Mouse (Mus musculus) heart, adult 18-20 months (tissue): ENCODE results near the gene Vps11. TPM values are rescaled to one million over a fixed set of nuclear protein-coding genes. Genes with fewer than 3 reads are reported as not detected.
"Not testable (repeated sequence)": the region's sequence is repeated elsewhere in the genome, so short reads cannot be mapped to it uniquely, and the experiment has no call there.

Experiments used
- DNase-seq, 2 experiments: peaks; one replicate each; pipeline ENCODE4 v3.0.0; 2021 to 2022; ENCODE audit warnings: mixed read lengths in 1 of 2
- long read RNA-seq, 2 experiments: library from polyadenylated mRNA; stranded (forward); transcript quantifications; one replicate each; pipeline ENCODE4 v2.0.0; 2021
- total RNA-seq, 2 experiments: library from RNA; stranded (reverse); gene quantifications; 2 replicates each; pipeline ENCODE4 v1.2.3; 2021

The Vps11 gene
- 10 to 100 TPM; 14.4 to 18.3 TPM for total RNA-seq
- long read RNA-seq, experiment 1, transcript Vps11-201 (16 exons, 3,536 nt): major isoform, 31 of 36 reads
- long read RNA-seq, experiment 1, partial matches to known transcripts: 2 of 36 reads
- long read RNA-seq, experiment 1, other reads (novel, unspliced or antisense): 3 of 36 reads
- long read RNA-seq, experiment 2, transcript Vps11-201 (16 exons, 3,536 nt): major isoform, 14 of 15 reads
- long read RNA-seq, experiment 2, partial matches to known transcripts: 1 of 15 reads
- long read RNA-seq, experiment 2, other reads (novel, unspliced or antisense): 0 of 15 reads

DNA sequence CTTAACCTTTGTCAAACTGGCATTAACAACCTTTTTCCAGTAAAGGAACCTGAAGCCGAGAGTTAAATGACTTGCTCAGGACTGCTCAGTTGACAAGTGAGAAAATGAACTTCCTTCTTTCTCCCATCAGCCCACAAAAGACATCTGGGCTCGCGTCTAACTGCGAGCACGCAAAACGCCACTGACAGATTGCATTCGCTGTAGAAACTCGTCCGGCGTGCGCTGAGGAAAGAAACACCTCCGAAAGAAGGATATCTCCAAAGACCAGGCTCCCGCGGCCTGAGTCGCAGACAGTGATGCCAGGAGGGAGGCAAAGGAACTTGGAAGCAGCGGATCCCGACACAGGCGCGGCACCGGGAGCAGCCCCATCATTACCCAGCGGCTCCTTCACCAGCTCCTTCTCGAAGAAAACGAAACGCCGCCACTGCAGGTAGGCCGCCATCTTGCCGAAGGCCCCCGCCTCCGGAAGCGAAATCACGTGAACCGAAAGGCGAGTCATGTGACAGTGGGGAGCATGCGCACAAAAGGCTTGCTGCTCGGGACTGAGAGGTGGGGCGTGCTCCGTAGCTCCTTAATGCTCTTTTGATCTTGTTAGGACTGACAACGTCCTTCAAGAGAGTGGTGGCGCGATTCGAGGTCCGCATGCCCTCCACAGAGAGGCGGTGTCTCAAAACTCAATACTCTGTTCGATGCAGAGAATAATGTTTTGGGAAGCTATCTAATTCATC is at the start of gene Vps11:
Vps11 (minus strand) TSS at position 481 of the 728 bp plus-strand sequence.
- peak; percentile 95 to 96 for DNase-seq

DNA sequence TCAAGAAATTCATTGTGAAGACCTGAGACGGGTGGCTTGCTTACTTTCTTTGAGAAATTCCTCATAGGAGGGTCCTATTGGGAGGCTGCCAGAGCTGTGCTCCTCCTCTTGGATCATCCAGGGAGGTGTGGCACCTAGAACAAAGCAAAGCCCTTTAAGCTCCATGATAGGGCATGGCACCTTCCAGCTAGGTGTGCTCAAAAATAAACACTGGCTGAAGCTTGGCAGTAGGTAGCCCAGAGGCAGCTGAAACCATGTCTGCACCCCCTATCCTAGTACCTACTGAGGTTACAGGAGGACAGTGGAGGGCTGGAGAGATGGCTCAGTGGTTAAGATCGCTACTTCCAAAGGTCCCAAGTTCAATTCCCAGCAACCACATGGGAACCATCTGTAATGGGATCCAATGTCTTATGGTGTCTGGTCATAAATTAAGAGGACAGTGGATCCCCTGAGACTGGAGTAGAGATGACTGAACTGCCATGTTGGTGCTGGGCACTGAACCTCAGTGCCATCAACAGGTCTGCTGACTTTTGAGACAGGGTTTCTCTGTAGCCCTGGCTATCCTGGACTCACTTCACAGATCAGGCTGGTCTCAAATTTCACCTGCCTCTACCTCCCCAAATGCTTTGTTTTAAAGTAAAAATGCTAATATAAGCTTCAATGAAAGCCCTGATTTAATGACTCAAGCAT is 49.3 kb upstream of the Vps11 start:
- DNase-seq: no peak

DNA sequence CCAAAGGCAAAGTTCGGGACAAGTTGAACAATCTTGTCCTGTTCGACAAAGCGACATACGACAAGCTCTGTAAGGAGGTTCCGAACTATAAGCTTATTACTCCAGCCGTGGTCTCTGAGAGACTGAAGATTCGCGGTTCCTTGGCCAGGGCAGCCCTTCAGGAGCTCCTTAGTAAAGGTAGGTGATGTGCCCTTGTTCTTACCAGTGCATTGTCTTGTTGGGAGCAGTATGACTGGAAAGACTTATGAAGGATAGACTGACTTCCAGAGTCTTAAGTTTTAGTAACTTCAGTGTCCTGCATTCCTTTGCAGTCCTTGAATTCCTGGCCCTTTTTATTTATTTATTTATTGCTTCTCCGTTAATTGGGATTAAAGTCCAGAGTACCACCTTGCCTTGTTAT is 47.2 kb upstream of the Vps11 start:
- DNase-seq: not testable (repeated sequence)

DNA sequence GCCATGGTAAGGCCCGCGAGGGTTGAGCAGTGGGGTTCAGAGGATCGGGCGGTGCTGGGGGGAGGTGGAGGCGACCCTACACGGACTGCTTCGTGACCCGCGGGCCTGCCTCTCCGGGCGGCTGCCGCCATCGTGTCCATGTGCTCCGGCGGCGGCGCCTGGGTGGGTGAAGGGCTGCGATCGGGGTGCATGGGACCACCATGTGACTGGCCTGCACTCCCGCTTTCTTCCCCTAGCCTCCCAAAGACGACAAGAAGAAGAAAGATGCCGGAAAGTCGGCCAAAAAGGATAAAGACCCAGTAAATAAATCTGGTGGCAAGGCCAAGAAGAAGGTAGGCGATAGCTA is 46.3 kb upstream of the Vps11 start:
- DNase-seq: no peak

DNA sequence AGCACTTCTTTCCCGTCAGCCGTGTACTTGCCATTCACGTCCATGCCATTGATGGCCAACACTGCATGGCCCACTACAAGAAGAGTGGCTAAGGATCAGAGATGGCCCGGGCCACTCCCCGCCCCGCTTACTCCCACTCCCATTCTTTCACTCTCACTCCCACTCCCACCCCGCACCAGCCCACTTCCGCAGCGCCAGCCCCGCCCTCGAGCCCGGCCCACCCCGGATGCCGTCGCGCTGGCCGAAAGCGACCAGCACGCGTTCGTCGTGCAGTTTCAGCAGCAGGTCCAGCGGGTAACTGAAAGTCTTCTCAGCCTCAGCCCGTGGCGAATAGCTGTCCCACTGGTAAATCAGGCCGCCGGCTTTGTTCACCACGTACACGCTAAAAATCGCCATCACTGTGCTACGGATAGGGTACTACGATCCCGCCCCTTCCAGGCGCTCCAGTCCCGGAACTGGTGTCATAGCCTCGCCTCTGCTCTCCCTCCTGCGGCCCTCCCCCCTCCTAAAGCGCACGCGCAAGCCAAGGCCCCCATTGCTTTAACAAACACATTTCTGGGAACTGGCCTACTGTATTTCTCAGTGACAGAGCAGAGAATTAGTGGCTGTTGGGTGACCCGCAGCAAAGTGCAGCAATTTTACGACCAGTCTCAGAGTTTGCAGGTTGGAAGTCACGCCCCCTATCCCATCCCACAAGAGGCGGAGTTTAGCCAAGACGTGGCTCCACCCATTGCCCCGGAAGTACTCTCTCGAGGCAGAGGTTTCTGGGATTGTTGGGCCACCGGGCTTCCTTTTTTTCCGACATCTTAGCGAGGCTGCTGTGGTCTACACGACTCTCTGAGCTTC is 45.7 kb upstream of the Vps11 start, which contains the start of the genes Rps25 and Trappc4:
Rps25 (plus strand) TSS at position 234 of the 846 bp plus-strand sequence.
Trappc4 (minus strand) TSS at position 695 of the 846 bp plus-strand sequence.
- DNase-seq: peak; percentile 94 to 98

DNA sequence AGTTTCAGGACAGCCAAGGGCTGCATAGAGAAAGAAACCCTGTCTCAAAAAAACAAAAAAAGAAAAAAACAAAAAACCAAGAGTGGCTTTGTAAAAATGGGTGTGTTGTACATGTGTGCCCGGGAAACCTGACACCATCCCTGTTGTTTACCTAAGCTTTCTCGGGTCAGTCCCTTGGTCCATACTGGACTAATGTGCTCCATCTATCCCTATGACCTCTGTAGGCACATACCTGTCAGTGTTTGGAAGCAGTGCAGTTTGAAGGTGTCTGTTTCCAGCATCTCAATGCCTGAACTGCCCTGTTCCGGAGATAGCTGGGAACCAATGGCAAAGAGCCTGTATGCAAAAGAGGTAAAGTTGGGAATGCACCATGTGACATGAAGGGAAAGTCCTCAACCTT is 43.5 kb upstream of the Vps11 start:
- no peak for DNase-seq

DNA sequence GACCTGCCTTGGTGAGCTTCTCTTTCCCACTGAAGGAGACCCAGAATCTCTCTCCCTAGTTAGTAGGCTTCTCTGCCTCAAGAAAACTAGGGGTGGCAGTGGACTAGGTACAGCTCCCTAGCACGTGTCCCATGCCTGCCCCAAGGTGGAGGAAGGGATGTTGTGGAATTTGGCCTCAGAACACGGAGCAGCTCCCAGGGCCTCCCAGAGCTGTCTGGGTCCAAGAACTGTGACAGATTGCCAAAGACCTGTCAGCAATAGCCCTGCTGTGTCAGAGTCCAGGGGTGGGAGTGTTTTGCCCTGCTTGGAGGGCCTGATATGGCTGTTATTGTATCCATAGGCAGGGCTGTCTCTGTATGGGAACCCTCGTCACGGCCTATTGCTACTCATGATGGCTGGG is 39.6 kb upstream of the Vps11 start:
- DNase-seq: peak; percentile 65 to 81

DNA sequence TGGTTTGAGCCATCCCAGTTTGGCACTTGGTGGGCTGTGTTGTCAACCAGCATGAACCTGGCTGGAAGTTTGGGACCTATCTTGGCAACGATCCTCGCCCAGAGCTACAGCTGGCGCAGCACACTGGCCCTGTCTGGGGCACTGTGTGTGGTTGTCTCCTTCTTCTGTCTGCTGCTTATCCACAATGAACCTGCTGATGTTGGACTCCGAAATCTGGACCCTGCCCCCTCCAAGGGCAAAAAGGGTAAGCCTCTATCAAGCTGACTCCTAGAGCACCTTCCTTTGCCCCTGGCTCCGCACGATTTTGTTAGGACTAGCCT is 38.3 kb upstream of the Vps11 start:
- peak; percentile 40 to 48 for DNase-seq

DNA sequence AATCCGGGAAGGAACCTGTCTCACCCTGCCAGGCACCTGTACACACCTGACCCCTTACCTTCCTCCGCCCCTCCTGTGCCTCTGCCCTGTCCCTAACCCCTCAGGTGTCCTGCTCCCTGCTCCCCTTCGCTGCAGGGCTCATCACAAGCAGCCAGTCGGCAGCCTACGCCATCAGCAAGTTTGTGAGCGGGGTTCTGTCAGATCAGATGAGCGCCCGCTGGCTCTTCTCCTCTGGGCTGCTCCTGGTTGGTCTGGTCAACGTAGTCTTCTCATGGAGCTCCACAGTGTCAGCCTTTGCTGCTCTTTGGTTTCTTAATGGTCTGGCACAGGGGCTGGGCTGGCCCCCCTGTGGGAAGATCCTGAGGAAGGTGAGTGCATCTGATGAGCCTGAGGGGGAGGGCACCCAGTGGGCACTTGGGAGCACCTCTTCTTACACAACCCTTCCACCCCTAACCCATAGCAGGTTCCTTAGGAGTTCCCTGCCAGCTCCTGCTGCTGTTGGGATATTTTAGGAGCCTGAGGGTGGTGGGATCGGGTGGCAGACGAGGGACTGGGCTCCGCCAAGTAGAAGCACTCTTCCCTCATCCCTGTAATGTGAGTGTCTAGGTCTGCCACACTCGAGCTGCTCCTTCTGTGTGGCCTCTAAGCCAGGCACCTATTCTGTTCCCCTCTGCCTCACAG is 37.8 kb upstream of the Vps11 start:
- no peak for DNase-seq

DNA sequence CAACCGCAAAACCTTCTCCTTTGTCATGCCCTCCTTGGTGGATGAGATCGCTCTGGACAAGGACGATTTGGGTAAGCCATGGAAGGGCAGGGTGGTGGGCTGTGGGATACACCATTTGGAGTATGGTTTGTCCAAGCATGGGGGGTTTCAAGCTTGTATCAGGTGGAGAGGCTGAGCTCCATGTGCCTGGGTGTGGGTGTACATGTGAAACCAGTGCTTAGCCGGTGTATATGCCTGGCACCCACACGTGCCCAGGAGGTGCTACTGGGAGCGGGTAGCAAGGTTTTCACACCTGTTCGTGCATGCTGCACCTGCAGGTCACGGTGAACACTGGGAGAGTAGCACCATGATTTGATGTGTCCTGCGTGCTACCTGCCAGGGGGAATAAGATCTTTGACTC is 37.1 kb upstream of the Vps11 start:
- no peak for DNase-seq

DNA sequence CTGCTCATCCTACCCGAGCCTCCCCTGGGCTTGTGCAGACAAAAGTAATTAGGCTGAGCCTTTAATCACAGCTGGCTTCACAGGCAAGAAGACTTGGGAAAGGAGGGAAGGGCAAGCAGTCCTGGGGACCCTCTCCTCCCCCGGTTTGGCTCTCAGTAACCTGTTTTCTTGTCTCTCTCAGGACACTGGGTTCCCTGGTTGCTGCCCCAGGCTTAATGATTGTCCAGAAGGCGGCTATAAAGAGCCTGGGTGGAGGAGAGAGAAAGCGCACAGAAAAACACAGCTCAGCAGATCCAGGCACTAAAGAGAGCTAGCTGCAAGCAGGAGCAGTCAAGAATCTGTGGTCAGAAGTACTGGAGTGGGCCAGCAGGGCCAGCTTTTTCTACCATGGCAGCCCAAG is 36.6 kb upstream of the Vps11 start:
- DNase-seq: no peak

DNA sequence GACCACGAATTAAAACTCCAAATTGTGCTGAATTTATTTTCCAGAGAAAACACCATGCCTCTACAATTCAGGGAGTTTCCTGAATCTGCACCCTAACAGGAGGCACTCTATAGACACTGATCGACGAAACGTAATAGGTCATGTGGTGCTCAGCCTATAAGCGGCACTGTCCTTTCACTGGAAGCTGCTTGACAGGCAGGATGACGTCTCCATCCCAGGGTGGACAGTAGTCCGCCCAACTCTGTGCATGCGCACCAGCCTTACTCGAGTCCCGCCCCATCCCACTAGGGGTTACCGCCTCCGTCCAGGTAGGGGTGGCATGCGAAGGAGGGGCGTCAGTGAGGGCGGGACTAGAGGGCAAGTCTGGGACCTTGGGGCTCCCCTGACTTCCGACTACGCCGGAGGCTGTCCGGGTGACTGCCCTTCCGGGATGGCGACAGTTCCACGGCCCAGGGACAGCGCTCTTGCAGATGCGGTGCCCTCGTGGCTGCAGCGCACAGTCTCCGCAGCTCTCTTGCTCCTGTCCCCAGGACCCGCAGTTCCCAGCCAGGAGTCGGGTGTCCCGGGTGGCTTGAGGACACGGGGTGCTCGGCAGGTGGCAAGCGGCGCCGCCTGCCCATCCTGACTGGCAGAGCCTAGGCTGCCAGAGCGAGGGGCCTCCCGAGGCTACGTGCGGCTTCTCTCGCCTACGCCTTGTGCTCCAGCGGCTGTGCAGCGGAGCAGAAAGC is 35.4 kb upstream of the Vps11 start, which contains the start of gene Slc37a4:
Slc37a4 (plus strand) TSS at position 169 of the 728 bp plus-strand sequence.
- DNase-seq: peak; percentile 96 to 98

DNA sequence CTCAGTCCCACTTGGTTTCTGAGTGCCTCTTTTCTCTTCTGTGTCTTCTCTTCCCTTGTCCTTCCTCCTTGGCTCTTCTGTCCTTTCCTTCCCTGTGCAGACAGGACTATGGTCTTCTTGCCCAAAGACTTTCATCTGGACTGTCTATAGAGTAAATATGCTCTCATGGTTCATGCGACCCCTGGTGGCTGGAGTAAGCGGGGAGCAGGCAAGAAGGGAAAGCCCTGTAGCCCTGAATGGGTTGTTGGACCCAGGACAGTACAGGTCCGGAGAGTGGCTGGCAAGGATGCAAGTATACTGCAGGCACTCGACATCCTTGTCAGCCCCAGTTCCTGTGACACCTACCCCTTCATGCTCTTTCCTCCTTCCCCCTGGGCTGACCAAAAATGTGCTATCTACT is 30.0 kb upstream of the Vps11 start:
- peak; percentile 66 to 89 for DNase-seq

DNA sequence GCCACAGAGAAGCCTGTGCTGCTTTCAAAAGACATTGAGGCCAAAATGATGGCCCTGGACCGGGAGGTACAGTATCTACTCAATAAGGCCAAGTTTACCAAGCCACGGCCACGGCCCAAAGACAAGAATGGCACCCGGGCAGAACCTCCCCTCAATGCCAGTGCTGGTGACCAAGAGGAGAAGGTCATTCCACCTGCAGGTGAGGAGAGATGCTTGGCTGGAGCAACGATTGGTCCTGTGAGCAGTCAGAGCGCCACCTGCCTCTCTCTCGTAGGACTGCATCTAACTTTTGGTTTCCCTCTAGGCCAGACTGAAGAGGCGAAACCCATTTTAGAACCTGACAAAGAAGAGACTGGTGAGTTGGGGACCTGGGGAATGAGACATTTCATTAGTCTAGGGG is 27.8 kb upstream of the Vps11 start:
- DNase-seq: peak in 1 of 2 experiments; percentile 58

DNA sequence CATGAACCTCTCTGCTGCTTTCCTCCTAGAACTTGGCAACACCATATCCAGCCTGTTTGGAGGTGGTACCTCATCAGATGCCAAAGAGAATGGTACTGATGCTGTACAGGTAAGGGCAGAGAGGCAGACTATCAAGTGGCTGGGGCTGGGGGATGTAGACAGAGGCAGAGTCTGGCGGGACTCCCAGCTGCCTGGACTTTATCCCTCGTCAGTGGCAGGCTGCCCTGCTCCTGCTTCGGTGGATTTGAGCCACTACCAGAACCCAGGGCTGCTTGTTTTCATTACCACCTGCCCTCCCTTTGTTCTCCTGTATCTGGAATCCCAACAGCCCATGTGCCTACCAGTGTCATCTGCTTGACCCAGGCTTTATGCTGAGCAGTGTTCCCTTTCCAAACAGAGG is 25.8 kb upstream of the Vps11 start:
- no peak for DNase-seq

DNA sequence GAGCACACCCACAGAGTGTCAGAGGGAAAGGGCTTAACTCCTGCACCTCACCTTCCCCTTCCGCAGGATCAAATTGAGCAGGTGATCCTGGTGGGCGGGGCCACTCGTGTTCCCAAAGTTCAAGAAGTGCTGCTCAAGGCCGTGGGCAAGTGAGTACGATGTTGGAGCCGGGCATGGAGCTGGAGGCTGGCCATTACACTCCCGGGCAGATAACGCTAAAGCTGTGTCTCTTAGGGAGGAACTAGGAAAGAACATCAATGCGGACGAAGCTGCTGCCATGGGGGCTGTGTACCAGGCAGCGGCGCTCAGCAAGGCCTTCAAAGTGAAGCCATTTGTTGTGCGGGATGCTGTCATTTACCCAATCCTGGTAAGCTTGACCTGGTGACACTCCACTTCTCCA is 23.1 kb upstream of the Vps11 start:
- no peak for DNase-seq

DNA sequence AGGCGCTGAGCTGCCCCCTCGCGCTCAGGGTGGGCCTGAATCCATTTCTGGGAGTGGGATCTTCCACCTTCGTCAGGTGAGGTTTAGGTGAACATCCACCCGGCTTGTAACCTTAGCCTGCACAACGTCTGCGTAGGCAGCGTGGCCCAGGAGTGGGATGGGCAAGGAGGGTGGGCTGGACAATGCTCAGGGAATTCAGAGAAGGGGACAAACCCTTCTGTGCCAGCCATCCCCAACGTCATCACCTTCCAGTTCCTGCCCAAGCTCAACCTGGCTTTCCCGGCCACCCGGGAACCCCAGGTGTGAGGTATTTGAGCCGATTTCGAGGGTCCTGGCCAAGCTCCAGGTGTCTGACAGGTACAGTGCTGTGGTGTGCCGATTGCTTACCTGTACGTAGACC is 18.4 kb upstream of the Vps11 start:
- DNase-seq: no peak

DNA sequence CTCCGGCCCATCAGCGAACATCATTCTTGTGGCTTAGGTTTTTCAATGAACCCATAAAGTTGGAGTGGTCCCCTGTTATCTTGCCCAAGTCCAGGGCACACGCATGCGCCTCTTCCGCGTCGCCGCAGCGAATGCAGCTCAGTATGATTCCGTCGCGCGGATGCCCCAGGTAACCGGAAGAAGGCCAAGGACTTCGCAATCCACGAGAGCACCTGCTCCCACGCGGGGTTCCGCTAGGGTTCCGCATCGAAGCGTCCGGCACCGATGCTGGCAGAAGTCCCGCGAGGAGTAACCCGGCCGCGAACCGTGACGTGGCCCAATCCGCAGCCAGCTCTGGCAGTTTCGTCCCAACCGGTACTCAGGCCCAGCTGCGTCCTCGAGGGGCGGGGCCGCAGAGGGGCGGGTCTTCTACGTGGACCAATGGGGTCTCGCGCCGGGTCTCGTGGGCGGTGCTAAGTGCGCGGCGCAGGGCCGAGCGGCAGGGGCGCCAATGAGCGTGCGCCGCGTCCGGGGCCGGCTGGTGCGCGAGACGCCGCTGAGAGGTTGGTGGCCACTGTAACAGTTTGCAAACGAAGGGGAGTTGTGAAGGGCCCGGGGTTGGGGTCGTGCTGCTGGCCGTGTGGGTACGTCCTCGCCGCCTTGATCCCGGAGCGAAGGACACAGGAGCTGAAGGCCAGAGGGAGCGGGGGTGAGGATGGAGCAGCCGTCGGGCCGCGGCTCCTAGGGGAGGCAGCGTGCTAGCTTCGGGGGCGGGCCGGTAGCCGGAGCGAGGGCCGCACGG is 17.8 kb upstream of the Vps11 start, which contains the start of gene Hyou1:
Hyou1 (plus strand) TSS at position 437 of the 781 bp plus-strand sequence.
- DNase-seq: peak; percentile 99 to 100

DNA sequence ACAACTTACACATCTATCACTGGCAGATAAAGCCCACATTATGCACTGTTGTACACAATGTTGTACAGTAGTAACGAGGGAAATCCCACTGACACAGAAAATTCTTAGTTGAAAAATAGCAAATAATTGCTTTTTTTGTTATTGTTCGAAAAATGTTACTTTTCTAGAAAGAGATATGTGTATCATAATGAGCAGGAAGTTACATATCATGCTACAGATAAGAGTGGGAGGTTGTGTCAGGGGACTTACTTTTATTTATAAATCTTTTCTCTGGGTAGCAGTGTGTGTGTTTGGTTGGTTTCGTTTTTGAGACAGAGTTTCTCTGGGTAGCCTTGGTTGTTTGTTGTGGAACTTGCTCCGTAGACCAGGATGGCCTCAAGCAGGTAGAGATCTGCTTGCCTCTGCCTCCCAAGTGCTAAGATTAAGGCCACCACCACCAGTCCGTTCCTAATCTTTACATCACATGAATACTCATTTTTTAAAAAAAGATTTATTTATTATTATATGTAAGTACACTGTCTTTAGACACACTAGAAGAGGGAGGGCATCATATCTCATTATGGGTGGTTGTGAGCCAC is 16.8 kb upstream of the Vps11 start:
- DNase-seq: no peak

DNA sequence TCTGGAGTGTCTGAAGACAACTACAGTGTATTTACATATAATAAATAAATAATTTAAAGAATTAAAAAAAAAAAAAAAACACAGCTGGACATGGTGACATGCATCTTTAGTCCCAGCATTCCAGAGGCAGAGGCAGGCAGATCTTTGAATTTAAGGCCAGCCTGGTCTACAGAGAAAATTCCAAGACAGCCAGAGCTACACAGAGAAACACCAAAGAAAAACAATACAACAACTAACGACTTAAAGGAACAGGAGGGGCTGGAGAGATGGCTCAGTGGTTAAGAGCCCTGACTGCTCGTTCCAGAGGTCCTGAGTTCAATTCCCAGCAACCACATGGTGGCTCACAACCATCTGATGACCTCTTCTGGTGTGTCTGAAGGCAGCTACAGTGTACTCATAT is 15.9 kb upstream of the Vps11 start:
- DNase-seq: not testable (repeated sequence)
